Mouse (Mus musculus): Measurements from ENCODE around the gene Nmt2.

Gene Nmt2

DNA sequence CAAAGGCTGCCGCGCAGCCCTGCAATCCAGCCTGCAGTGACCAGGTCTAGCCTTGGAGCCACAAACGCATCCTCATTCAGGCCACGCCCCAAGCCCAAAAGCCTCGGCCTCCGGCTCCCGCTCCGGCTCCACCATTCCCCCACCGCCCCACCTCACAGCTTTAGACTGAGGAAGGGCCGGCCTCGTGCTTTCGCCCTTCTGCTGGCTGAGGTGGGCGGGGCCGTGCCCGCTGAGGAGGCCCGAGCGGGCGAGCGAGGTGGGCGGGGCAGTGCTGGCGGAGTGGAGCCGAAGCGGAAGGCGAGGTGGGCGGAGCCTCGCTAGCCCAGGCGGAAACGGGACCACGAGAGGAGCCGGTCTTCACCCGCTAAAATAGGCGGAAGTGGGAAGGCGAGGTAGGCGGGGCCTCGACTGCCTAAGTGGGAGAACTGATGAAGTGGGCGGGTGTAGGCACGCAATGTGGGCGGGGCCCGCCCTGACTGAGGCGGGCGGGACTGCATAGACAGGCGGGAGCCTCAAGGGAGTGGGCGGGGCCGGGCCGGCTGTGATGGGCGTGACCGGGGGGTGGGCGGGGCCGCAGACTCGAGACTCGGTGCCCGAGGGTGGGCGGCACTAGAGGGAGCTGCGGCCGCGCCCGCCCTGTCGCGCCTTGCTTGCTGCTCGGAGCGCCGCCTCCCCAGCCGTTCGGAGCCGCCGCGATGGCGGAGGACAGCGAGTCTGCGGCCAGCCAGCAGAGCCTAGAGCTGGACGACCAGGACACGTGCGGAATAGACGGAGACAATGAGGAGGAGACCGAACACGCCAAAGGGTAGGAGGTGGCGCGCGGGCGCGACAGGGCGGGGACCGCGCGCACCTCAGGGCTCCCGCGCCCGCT is at the start of gene Nmt2:
Gene Nmt2 (plus strand): TSS at position 611 of the 871 bp plus-strand sequence.
- peak; percentile 100 for DNase-seq

DNA sequence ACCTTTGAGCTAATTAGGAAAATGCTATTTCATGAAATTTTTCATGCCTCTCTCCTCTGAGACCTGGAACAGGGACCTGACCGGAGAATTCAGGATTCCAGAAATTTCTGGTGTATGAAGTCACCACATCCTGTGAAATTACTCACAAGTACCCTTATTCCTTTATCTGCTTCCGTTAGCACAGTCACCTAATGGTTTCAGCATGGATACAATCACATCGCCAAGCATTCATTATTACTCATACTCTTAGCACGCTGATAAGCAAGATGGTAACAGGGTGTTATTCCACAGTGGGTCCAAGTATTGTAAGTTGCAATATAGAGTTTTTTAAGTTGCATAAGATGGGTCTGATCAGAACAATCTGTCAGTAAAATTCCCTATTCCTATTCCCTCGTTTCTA is 44.8 kb upstream of the Nmt2 start:
- DNase-seq = no peak

- DNase-seq = no peak
Observed at GRCm38 (mm10) chr2:3244251-3244650, 39.8 kb upstream of the Nmt2 start.

- DNase-seq = no peak
Observed at GRCm38 (mm10) chr2:3251309-3251708, 32.7 kb upstream of the Nmt2 start.

GRCm38 (mm10) chr2:3266466-3266865 is 17.5 kb upstream of the Nmt2 start:
- DNase-seq = no peak

DNA sequence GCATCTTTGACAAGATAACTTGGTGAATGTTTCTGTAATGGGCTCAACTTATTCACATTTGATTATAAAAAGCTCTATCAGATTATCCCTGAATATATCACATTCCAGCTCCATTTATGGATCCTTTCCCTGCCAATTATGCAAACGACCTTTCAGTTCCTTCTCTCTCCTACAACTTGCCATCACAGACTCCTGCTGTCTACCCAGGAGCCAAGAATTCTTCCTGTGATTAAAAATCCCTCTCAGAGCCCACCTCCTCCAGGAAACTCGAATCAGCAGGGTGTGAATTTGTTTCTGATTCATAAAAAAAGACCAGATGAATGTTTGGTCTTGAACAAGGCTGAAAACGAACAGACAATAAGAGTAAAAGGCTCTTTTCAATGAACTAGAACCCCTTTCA is 16.1 kb upstream of the Nmt2 start:
- no peak for DNase-seq

GRCm38 (mm10) chr2:3273349-3273748 is 10.7 kb upstream of the Nmt2 start:
- no peak for DNase-seq

GRCm38 (mm10) chr2:3276106-3276505 is 7.9 kb upstream of the Nmt2 start:
- DNase-seq = no peak

- no peak for DNase-seq
Observed at GRCm38 (mm10) chr2:3277502-3277901, 6.5 kb upstream of the Nmt2 start.

DNA sequence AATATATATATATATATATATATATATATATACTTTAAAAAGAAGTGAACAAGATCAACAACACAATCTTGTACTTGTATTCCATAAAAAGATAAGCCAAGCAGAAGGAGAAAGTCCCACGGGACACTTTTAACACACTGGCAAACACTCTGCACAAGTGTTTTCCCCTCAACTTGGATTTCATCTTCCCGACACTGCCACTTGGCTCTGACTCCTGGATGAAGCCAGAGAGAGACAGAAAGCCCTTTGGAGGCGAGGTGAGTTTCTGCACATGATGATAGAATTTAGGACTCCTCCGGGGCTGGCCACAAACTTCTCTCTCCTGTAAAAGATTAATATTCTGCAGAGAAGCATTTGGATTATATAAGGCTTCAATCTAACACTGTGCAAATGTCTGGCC is 2.7 kb upstream of the Nmt2 start:
- no peak for DNase-seq

DNA sequence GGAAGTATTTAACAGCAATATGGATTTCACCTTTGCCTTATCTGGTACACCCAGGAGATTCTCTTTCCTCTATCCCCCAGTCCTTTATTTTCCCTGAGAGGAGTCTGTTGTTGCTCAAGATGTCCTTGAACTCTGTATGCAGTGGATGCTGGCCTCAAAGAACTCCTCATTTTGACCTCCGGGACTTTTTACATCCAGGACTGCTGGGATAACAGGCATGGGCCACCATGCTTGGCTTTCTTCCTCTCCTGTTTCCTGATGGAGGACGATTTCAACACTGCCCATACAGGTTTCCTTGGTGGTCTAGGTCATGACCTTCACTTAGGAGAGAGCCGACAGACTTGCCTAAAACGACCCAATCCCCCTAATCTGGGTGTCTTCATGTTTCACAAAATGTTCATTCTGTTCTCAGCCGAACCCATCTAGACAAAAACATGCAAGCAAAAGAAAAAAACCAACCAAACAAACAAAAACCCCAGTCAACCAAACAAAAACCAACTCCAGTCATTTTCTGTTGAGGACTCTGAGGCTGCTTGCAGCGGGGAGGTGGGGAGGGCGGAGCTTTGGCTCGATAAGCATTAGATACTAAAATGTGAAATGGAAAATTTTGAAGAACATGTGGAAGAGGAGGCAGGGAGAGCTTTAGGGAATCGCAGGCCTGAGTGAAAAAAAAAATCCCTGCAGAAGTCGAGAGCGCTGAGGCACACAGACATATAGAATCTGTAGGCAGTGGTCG is 978 bp upstream of the Nmt2 start:
- DNase-seq = no peak

- DNase-seq = peak; percentile 69 to 78
Observed at GRCm38 (mm10) chr2:3284473-3285180, 615 bp downstream of the Nmt2 start.

- DNase-seq = no peak
Observed at GRCm38 (mm10) chr2:3285181-3285530, 1.1 kb downstream of the Nmt2 start.

DNA sequence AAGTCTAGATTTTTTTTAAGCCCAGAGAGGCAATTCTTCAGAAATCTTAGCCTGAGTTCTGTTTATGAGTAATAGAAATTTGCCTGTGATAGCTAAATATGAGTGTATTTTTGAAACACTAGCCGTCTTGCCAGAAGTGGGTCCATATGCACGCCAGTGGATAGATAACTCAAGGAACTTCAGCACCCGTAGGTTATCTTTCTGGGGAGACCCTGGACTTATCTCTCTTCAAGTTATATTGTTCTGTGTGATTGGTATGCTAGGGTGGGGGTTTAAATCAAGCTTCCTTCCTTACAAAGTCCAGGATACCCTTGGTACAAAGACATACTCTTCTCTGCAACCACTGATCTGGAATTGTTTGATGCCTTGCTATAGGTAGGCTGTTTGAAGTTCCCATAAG is 1.7 kb downstream of the Nmt2 start:
- no peak for DNase-seq

- no peak for DNase-seq
Observed at GRCm38 (mm10) chr2:3286243-3286642, 2.2 kb downstream of the Nmt2 start.

GRCm38 (mm10) chr2:3289581-3289980 is 5.6 kb downstream of the Nmt2 start:
- DNase-seq = no peak

DNA sequence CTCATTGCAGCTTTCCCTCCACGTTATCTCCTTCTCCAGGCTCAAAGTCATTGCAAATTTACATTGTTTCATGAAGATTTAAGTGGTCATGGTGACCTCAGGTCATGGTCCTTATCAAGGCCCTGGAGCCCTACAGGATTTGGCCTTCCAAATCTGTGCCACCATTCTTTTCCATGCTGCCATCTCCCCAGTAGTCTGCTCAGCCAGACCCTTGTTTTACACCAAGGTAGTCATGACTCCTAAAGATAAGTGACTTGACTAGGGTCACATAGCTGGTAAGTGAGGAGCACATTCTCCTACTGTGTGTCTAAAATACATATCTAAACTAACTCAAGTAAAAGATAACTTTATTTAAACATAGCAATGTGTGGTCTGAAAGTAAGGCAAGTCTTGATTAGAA is 8.2 kb downstream of the Nmt2 start:
- DNase-seq = no peak

DNA sequence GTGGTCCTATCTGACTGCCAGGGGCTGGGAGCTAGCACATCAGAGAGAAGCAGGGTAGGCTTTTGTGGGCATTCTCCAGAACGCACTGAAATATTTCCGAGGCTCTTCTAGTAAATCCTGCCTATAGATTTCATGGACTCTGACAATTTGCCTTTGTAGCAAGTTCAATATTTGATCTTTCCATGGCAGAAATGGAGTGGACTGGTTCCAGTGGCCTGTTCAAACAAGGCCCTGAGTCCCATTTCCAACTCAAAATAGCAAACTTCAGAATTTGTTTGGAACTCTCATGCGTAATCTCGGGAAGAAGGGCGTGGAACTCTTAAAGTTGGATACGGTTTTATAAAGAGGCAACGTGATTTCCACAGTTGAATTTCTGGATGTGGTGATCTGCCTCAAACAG is 11.8 kb downstream of the Nmt2 start:
- DNase-seq = no peak

- DNase-seq = no peak
Observed at GRCm38 (mm10) chr2:3305426-3306025, 21.5 kb downstream of the Nmt2 start.

GRCm38 (mm10) chr2:3323132-3323531 is 39.1 kb downstream of the Nmt2 start:
- no peak for DNase-seq

GRCm38 (mm10) chr2:3324381-3325130 is 40.5 kb downstream of the Nmt2 start:
- no peak for DNase-seq

- DNase-seq = no peak
Observed at GRCm38 (mm10) chr2:3326547-3326946, 42.5 kb downstream of the Nmt2 start.
